Mouse (Mus musculus) CD4-positive naive resting alpha-beta T cell, adult 76 days (primary cell): ENCODE results near the gene Szrd1. TPM values are rescaled to one million over a fixed set of nuclear protein-coding genes. Genes with fewer than 3 reads are reported as not detected.

Experiments
- total RNA-seq: library from RNA; stranded (reverse); gene quantifications from one replicate; pipeline ENCODE4 v1.2.4, GENCODE M21; 2023

Gene Szrd1
- total RNA-seq: 115 TPM

DNA sequence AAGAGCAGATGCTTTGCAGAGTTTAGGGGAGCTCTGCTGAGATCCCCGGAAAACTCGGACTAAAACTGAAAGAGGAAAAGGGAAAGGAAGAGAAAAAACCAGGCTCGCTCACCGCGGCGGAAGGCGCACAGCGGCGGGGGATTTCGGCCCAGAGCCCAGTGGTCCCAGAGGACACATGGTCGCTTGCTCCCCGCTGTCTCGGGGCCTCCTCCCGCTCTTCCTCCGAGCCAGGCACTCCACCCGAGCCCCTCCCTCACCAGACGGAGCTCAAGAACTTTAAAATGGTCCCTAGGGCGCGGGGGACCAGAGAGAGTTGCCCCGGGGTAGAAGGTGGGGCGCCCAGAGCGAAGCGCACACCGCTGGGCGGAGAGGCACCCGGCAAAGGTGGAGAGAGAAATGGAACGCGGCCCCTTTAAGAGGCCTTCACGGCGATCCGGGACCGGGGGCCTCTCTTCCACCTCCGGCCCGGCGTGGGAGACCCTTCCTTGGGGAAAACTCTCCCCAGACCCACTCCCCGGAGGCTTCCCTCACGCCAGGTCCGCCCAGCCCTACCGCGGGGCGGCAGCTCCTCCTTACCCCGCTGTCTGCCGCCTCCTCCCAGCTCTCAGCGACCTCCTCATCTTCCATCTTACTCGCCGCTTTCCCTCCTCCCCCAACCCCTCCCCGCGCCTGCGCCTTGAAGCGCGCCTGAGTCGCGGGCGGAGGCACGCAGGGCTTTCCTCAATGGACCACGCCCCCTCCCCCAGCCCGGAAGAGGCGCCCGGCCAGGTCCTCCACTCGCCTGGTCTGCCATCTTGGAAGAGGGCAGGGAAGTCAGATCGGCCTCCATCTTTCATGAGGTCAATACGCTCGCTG, at the start of gene Szrd1:
Gene Szrd1 (minus strand): TSS at position 660 of the 855 bp plus-strand sequence.

DNA sequence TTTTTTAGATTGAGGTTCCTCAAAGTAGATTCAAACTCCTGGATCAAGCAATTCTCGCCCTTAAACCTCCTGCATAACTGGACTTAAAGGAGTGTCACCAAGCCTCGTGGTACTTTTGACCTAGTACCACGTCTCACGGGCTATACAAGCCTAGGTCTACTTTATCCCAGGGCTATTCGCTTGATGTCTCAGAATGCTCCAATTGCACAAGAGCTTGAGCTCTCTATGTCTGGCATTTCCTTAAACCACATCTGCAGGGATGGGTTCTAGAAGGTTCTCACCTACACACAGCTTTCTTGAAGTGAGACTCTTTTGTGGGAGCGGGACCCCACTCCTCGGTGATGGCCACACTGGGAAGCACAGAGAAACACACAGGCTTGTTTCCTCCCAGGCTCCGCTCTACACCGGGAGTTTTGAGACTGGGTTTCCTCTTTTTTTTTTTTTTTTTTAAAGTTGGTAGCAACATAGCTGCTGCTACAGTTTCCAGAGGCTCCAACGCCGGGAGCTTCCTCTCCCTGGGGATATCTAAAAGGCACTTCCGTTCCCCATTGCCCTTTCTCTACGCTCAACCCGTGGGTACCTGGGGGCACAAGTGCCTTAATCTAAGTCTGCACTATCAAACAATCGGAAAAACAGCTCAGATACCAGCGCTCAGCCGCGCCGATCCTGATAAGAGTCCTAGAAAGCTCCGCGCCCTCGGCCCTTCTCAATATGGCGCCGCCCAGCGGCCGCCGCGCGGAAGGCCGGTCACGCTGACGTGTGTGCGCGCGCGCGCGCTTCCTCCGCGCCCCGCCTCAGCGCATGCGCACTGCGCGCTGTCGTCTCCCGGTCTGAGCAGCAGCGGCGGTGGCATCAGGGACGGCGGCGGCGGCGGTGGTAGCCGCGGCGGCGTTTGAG, 7.8 kb upstream of the Szrd1 start, which contains the start of gene Fbxo42:
Gene Fbxo42 (plus strand): TSS at position 802 of the 897 bp plus-strand sequence.

DNA sequence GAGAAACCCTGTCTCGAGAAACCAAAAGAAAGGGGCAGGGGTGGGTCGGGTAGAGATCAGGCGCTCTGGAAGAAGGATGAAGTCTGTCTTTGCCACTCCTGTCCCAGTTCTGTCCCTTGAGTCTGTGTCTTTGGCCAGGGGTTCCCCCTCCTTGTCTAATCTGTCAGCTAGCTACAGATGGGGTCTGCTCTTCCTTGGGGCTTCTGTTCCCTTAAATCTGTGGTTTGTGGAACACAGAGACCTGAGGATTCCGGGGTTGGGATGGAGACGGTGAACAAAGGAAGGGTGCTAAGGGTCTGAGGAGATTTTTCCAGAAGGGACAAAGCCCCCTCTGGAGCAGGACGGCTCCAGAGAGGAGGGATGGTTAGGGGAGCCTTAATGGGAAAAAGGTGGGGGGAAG, 51.5 kb downstream of the Szrd1 start, which contains the start of gene Spata21:
Gene Spata21 (plus strand): TSS at position 301 of the 400 bp plus-strand sequence.

DNA sequence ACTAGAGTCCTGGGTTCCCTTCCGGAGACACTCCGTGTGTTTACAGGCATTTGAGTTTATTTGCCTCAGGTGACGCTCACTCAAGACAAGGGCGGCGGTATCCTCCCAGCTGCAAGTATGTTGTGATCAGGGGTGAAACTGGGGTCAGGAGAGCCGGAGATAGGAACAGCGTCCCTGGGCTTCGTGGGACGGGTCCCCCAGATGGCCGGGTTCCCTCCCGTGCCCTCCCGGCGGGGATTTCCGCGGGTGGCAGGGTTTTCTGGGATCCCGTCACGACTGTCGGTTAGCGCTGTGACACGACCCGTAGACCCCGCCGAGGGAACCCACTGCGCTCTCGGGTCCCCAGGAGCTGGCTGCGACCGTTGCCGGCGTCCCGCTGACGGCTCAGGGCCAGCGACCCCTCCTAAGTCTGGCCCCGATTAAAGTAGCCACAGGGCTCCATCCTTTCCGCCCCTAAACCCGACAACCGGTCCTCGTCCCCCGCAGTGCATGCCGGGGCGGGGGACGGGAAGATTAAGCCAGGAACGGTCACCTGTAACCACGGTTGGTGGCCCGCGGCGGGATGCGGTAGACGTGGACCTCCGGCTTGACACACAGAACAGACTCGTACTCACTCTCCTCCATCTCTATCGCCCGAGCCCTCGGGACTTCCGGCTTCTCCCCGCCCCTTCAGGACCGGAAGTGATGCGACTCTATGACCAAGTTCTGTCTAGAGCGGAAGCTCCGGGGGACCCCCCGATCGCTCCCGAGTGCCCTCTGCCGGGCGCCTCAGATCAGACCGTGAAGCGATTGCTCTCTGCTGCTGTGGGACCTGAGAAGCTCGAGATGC, 61.7 kb downstream of the Szrd1 start, which contains the start of gene Necap2:
Gene Necap2 (minus strand): TSS at position 677 of the 829 bp plus-strand sequence.

Other genes starting within 250 kb of the Szrd1 start
- gene Padi2, start 233.4 kb downstream of the Szrd1 start, total RNA-seq: 22.4 TPM
- 81.5 TPM for gene Sdhb, start 178.6 kb downstream of the Szrd1 start, total RNA-seq
- 26.3 TPM for gene Atp13a2, start 152.9 kb downstream of the Szrd1 start, total RNA-seq
- not detected for gene Mfap2, start 129.4 kb downstream of the Szrd1 start, total RNA-seq
- gene Crocc, start 79.2 kb downstream of the Szrd1 start, total RNA-seq: 12.5 TPM
- 92.1 TPM for gene Necap2, start 61.4 kb downstream of the Szrd1 start, total RNA-seq
- gene Spata21, start 51.4 kb downstream of the Szrd1 start, total RNA-seq: not detected
- 20.2 TPM for gene Fbxo42, start 8.1 kb upstream of the Szrd1 start, total RNA-seq
- 2.6 TPM for gene Rsg1, start 74.2 kb upstream of the Szrd1 start, total RNA-seq
- not detected for gene Arhgef19, start 99.7 kb upstream of the Szrd1 start, total RNA-seq
- 4.4 TPM for gene Epha2, start 161.5 kb upstream of the Szrd1 start, total RNA-seq
- not detected for gene Fam131c, start 228.4 kb upstream of the Szrd1 start, total RNA-seq